Mouse (Mus musculus): ENCODE data around the gene Gabbr1.

The Gabbr1 gene

DNA sequence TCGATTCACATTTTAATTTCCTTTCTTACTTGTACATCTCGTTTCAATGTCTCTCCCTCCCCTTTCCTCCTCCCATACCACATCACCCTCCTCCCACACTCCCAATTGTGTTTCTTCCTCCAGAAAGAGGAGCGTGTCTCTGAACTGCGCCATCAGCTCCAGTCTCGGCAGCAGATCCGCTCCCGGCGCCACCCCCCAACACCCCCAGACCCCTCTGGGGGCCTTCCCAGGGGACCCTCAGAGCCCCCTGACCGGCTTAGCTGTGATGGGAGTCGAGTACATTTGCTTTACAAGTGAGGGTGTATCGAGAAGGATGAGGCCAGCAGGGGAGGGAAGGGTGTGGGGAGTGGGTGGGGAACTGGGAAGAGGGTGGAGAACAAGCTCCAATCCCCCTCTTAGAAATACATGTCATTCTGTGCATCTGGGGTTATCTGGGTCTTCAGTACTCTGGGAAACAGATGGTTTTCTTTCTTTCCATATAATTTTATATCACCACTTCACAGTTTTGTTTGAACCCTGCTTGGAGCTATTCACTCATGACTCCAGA is 27.0 kb downstream of the Gabbr1 start:
- in situ Hi-C loops (cut with MboI, MseI): no loop called here

DNA sequence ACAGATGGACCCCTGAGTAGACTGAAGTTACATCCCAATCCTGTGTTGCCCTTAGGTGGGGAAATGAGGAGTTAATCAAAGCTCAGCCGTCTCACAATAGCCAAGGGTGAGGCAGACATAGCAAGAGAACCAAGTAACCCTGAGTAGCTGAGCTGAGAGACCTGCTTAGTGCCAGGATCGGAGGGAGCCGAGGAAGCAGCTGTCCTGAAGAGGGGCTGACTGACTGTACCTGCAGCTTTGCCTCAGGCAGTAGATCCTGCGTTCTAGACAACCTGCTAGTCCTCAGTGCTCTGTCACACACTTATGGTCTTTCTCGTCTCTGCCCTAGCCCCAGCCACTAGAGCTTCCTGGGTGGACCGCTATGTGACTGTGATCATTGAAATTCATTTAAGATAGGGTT is 29.4 kb downstream of the Gabbr1 start:
- in situ Hi-C loops (cut with MboI, MseI): no loop called here

DNA sequence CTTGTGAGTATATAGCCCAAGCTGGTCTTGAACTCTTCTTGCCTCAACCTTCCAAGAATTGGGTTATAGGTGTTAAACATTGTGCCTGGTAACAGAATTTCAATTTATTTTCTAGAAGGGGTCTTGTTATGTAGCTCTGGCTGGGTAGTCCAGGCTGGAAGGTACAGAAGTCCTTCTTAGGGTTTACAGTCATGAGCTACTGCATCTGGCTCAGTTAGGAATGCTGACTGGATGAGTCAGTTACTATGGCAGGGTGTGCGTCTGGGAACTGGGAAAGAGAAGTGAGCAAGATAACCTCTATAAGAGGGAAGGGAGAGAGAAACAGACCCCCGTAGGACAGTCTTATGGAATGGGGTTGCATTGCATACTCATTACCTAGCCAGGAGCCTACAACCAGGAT is 30.0 kb downstream of the Gabbr1 start:
- in situ Hi-C loops (cut with MboI, MseI): no loop called here

DNA sequence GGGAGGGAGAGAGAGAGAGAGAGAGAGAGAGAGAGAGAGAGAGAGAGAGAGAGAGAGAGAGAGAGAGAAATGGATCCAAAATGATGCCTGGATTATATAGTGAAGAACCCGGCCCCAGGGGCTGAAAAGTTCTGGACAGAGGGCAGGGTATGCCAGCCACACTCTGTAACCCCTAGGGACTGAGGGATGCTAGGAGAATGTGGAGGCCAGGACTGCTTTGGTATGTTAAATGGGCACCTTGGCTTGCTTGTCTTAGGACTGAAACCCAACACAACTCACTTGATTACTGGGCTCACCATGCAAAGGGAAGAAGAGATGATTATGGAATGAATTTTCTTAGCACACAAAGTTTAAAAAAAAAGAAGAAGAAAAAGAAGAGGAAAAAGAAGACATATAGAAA is 32.4 kb downstream of the Gabbr1 start:
- in situ Hi-C loops (cut with MboI, MseI): no loop called here

DNA sequence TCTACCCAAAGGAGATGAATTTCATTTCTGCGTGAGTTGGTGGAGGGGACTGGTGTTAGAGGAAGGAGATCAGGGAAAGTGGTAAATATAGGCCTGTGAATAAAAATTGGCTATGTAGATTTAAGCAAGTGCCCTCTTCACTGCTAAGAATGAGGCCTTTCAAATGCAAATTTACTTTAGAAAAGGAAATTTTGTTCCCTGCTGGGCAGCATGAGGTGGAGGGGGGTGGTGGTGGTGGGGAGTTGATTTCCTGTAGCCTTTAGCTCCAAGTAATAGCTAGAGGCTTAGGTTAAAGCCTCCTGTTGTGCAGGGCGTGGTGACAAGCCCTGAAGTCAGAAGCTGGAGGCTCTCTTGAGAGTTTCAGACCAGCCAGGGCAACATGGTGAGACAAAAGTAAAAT is 33.2 kb downstream of the Gabbr1 start:
- in situ Hi-C loops (cut with MboI, MseI): no loop called here

DNA sequence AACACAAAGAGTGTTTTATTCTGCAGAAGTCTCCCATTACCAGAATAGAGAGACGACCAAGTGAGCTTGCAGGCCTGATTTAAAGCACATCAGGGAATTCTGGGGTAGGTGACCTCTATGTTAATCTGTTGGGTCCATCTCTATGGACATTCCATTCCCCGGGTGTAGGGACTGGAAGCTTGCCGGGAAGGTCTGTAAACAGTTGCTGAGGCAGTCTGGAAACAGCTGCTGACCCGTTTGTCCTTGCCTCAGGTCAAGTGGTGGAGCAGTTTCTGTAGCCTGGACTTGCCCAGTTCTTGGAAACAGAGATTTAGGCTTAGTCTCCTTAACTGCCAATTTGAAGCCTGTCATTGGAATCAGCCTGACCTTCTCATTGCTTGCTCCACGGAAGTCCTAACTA is 34.4 kb downstream of the Gabbr1 start:
- in situ Hi-C loops (cut with MboI, MseI): no loop called here

DNA sequence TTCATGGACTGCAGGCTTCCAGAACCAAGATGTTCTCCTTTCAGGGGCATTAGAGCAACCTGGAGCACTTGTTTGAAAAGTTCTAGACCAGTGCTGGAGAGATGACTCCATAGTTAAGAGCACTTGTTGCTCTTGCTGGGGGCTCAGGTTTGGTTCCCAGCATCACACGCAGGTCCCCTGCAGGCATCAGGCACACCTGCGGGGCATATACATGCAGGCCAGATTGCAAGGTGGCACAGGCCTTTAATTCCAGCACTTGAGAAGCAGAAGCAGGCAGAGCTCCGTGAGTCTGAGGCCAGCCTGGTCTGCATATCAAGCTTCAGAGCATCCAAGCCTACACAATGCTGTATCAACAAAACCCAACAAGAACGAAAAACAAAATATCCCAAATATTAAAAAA is 35.9 kb downstream of the Gabbr1 start:
- in situ Hi-C loops (cut with MboI, MseI): no loop called here

DNA sequence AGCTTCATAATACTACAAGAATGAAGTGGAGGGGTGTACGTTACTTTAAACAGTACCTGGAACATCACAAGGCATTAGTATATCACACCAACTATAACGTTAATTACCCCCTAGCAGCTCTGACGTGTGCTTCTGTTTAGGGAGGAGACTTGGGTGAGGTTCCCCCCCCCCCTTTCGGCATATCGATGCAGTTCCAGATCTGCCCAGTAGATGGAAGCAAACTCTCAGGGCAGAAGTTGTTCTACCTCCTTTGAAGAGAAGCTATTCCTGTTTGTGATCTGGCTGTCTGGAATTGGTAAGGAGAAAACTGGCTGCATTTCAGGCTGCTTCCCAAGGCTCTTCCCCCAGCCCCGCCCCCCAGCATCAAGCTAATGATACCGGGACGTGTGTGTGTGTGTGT is 37.6 kb downstream of the Gabbr1 start:
- in situ Hi-C loops (cut with MboI, MseI): no loop called here

DNA sequence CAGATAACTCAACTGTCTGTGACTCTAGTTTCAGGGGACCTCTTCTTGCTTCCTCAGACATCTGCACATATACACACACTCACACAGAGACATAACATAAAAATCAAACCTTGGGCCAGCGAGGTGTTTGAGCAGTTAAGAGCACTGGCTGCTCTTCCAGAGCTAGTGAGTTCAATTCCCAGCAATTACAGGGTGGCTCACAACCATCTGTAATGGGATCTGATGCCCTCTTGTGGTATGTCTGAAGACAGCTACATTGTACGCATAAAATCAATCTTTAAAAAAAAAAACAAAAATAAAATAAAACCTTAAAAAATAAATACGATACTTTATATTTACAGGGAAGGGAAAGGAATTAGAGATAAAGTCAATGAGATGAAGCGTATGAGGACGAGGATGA is 38.9 kb downstream of the Gabbr1 start:
- in situ Hi-C loops (cut with MboI, MseI): loop anchor here (5.0 kb wide), 1 partner anchor 118 kb away; the partner anchor contains the start of gene Olfr94

DNA sequence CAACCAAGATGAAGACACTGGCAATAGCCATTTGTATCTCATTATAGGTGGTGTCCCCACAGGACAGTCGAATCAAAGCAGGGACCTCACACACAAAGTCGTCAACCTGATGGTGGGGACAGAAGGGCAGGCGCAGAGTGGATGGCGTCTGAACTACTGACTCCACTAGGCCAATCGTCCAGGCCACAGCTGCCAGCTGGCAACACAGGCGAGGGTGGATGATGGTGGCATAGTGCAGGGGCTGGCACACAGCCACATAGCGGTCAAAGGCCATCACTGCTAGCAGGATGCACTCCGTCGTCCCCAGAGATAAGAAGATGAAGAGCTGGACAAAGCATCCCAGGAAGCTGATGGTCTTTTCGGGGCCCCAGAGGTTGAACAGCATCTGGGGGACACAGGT is 39.8 kb downstream of the Gabbr1 start:
- in situ Hi-C loops (cut with MboI, MseI): loop anchor here (5.0 kb wide), 1 partner anchor 117 kb away; the partner anchor contains the start of gene Olfr94

DNA sequence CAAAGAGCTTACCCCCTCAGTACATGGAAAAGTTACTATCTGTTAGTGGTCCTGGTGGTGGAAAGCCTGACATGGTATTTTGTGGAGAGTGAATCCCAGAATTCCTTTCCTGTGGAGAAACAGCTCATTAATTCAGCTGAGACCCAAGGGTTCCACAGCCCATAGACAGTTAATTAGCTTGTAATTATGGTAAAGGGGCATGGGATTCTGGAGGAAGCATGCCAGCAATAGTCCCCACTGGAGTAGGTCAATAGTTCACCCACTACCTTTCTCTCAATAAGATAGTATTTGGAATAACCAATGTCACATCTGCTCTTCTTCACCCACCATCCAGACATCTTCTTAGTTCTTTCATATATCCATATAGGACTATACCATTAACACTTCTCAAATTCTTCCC is 42.6 kb downstream of the Gabbr1 start, which contains the start of gene Olfr90:
Olfr90 (minus strand) TSS at position 101 of the 400 bp plus-strand sequence.
- in situ Hi-C loops (cut with MboI, MseI): loop anchor here (5.0 kb wide), 1 partner anchor 114 kb away; the partner anchor contains the start of gene Olfr94

DNA sequence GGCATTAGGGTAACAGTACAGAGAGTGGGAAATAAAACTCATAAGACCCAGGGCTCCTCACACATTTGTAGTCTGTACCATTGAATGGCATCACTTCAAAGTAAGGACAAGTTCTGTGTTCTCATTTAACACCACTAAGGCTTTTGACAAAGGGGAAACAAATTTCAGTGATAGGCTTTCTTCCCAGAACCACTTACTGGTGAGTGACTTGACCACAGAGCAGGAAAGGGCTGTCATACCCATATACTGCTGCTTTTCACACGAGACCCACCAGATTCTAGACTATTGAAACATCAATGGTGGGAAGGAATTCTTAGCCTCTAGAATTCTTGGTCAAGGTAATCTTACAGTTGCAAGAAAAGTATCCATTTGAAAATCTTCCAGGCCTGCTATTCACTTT is 46.4 kb downstream of the Gabbr1 start:
- in situ Hi-C loops (cut with MboI, MseI): no loop called here

DNA sequence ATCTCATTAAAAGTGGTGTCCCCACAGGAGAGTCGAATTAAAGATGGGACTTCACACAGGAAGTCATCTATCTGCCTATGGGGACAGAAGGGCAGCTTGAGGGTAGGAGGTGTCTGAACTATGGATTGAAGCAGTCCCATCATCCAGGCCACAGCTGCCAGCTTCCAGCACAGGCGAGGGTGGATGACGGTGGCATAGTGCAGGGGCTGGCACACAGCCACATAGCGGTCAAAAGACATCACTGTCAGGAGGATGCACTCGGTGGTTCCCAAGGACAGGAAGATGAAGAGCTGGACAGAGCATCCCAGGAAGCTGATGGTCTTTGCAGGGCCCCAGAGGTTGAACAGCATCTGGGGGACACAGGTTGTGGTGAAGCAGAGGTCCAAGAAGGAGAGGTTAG is 47.5 kb downstream of the Gabbr1 start:
- in situ Hi-C loops (cut with MboI, MseI): no loop called here

DNA sequence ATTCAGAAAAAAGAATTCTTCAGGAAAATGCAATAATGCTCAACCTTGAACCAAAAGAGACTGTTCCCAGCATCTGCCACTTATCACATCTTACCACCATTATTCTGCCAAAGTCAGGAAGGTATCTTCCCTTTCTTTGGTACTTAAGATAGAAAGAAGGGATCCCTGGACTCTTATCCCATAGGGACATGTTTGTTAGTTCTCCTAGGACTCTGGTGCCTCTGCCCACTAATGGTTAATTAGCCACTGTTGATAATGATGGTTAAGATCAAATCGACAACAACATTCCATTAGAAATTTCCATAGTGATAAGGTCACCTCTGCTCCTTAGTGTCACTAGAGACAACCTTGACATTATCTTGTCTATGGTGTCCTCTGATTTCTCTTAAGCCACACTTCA is 52.4 kb downstream of the Gabbr1 start, which contains the start of gene Olfr91:
Olfr91 (minus strand) TSS at position 101 of the 400 bp plus-strand sequence.
- in situ Hi-C loops (cut with MboI, MseI): no loop called here

DNA sequence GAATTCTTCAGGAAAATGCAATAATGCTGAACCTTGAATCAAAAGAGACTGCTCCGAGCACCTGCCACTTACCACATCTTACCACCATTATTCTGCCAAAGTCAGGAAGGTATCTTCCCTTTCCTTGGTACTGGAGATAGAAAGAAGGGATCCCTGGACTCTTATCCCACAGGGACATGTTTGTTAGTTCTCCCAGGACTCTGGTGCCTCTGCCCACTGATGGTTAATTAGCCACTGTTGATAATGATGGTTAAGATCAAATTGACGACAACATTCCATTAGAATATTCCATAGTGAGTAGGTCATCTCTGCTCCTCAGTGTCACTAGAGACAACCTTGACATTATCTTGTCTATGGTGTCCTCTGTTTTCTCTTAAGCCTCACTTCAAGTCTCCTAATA is 74.2 kb downstream of the Gabbr1 start, which contains the start of gene Olfr92:
Olfr92 (minus strand) TSS at position 101 of the 400 bp plus-strand sequence.
- in situ Hi-C loops (cut with MboI, MseI): no loop called here

Data from T-helper 1 cell (primary cell).